Mouse (Mus musculus) kidney, embryonic 16.5 days (tissue): Measurements from ENCODE around the gene Foxo1. TPM values are rescaled to one million over a fixed set of nuclear protein-coding genes. Genes with fewer than 3 reads are reported as not detected.

Experiments
- ATAC-seq: fragments of 200-750 bp; cut with Nextera tagmentation; 2 replicates; pipeline ENCODE4 v1.8.0; 2017; ENCODE audit warnings: moderate TSS enrichment; ENCODE audit not compliant: low FRiP score, low TSS enrichment
- H3K27ac ChIP-seq: fragments of 300-500 bp; sonication (generic); 2 replicates; pipeline ENCODE4 v1.5.1; 2014; ENCODE audit warnings: low read length
- H3K27me3 ChIP-seq: fragments of 300-500 bp; sonication (generic); 2 replicates; pipeline ENCODE4 v1.6.1; 2014; ENCODE audit warnings: low read length, control low read depth, mixed read lengths; ENCODE audit not compliant: insufficient read depth
- H3K36me3 ChIP-seq: fragments of 300-500 bp; sonication (generic); 2 replicates; pipeline ENCODE4 v1.6.1; 2014; ENCODE audit warnings: low read length, control low read depth, mixed read lengths; ENCODE audit not compliant: insufficient read depth
- H3K4me1 ChIP-seq: fragments of 300-500 bp; sonication (generic); 2 replicates; pipeline ENCODE4 v1.6.1; 2014; ENCODE audit warnings: low read length, control low read depth, mixed read lengths; ENCODE audit not compliant: insufficient read depth
- H3K4me2 ChIP-seq: fragments of 300-500 bp; sonication (generic); replicated peaks from 2 replicates; pipeline ENCODE4 v1.6.1; 2014; ENCODE audit warnings: low read depth, low read length
- H3K4me3 ChIP-seq: fragments of 300-500 bp; sonication (generic); 2 replicates; pipeline ENCODE4 v1.5.1; 2014; ENCODE audit warnings: mild to moderate bottlenecking, low read length
- H3K9ac ChIP-seq: fragments of 300-500 bp; sonication (generic); replicated peaks from 2 replicates; pipeline ENCODE4 v1.6.1; 2014; ENCODE audit warnings: low read length
- H3K9me3 ChIP-seq: fragments of 300-500 bp; sonication (generic); 2 replicates; pipeline ENCODE4 v1.6.1; 2016; ENCODE audit warnings: low read length, control low read depth
- WGBS: fragments of 180-500 bp; shearing (Covaris S2); extraction: QIAGEN DNeasy Blood & Tissue Kit; methylation state at CpG from one replicate; pipeline ENCODE4 v1.1.7; 2014; 5-methylcytosine and 5-hydroxymethylcytosine counted together
- polyA plus RNA-seq: library from polyadenylated mRNA; unstranded; fragments of >200 nt; fragmentation: Nextera tagmentation; extraction: Ambion mirVana; gene quantifications from 2 replicates; pipeline ENCODE4 v1.2.1, GENCODE M21; 2015

The Foxo1 gene
- 5.9 and 6.5 TPM in 2 replicates for polyA plus RNA-seq

DNA sequence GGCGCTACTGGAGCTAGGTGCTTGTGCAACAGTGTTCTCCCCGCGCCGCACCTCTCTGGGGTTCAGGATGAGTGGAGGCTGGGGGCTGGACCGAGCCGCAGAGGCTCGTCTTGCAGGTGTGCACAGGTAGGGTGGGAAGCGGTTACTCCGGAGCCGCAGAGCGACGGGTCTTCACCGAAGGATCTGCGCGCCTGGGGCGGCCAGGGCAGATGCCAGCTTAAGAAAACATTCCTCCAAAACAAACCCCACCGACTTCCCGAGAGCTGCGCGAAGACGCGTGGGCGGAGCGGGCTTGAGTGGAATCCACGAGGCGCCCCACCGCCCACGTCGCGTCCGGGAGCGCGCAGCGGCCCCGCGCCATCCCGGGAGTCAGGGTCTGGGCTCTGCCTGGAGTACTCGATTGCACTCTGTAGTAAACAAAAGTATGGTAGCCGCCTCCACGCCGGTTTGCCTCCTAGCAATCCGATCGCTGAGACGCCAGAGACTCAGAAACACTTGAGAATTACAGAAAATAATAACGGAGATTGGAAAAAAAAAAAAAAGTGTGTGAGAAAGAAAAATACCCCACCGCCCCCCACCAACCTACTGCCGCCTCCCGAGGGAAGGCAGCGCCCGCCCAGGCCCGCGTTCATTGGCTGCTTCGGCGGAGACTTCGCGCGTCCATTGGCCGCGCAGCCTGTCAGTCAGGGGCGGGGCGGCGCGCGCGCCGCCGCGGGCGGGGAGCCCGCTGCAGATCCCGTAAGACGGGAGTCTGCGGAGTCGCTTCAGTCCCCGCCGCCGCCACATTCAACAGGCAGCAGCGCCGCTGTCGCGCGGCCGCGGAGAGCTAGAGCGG, at the start of gene Foxo1:
TSS of gene Foxo1 (plus strand) at position 685 of the 835 bp plus-strand sequence.
- WGBS, result under 1% methylated on average over 84 of the region's 85 CpGs
- peak within 1 kb of the TSS; percentile 92 for H3K9ac ChIP-seq
- H3K4me2 ChIP-seq, result peak within 1 kb of the TSS; percentile 91
- ATAC-seq, result peak; percentile 93
- H3K4me3 ChIP-seq, result peak within 1 kb of the TSS; percentile 93
- H3K9me3 ChIP-seq, result no peaks in the 10 kb centered on the region
- no peaks in the 10 kb centered on the region for H3K36me3 ChIP-seq
- peak within 1 kb of the TSS; percentile 94 for H3K27ac ChIP-seq
- H3K4me1 ChIP-seq, result peaks cover 30% of the 10 kb centered on the region
- H3K27me3 ChIP-seq, result 0 out of 2 replicates have a peak, but pooled peaks cover 6% of the 10 kb centered on the region

DNA sequence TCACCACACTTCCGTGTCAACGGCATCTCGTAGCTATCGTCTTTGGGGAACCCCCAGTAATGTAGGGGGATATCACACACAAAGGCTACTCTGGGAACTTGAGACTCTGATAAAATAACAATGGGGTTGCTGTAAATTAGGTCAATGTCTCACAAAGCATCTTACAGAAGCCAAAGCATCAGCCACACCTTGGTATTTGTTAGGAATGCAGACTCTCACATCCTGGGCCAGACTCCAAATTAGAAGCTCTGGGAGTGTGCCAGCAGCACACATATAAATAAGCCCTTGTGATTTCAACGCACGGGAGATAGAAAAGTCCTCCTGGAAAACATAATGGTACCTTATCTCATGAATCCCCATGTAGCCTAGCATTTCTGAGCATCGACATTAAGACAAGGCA, 49.3 kb upstream of the Foxo1 start:
- Histone ChIP-seq H3K4me1 (no peaks in the 10 kb centered on the region), H3K27ac (no peak overlapping the region), H3K4me3 (no peak overlapping the region), H3K4me2 (no peak overlapping the region), H3K27me3 (no peaks in the 10 kb centered on the region), H3K36me3 (no peaks in the 10 kb centered on the region), H3K9ac (no peak overlapping the region), H3K9me3 (no peaks in the 10 kb centered on the region)
- ATAC-seq, result no peak
- 56% methylated on average over 7 of the region's 7 CpGs for WGBS

DNA sequence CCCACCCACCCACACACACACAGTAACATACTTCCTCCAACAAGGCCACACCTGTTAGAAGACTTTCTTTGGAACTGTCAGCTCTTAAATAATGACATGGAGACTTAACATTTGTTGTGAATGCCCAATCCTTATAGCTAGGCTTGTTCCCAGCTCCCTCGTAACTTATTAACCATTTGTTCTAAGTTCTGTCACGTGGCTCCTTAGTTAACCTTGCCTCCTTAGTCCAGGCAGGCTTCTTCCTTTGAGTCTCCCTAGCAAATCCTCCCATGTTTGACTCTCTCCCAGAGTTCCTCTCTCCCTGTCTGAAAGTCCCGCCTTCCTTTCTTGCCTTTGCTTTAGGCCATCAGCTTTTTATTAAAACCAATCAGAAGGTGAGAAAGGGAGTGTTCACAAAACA, 47.1 kb upstream of the Foxo1 start:
- Histone ChIP-seq H3K9me3 (peaks cover 3% of the 10 kb centered on the region; the same call in 1 of the 2 replicates), H3K36me3 (no peaks in the 10 kb centered on the region), H3K27ac (no peak overlapping the region), H3K9ac (no peak overlapping the region), H3K4me1 (no peaks in the 10 kb centered on the region), H3K4me3 (no peak overlapping the region), H3K27me3 (no peaks in the 10 kb centered on the region), H3K4me2 (no peak overlapping the region)
- WGBS, result 56% methylated on average over 3 of the region's 3 CpGs
- ATAC-seq, result no peak

DNA sequence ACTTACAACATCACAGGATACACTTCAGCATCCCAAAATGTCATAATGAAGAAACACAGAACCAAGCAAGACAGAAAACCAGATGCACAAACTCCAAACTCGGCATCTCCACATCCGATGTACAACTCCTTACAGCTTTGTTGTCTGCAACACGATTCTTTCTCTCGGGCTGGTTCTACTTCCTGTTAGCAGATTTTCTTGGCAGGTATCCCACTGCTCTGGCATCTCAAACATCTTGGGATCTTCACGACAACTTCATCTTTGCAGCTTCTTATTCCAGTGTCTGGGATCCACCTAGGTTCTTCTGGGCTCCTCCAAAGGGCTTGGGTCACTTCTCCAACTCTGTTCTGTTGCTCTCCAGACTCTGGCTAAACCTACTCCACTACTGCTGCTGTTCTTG, 46.2 kb upstream of the Foxo1 start:
- no peak for ATAC-seq
- 61% methylated on average over 5 of the region's 5 CpGs for WGBS
- H3K27ac ChIP-seq, result no peak overlapping the region
- H3K4me2 ChIP-seq, result no peak overlapping the region
- no peaks in the 10 kb centered on the region for H3K27me3 ChIP-seq
- no peaks in the 10 kb centered on the region for H3K36me3 ChIP-seq
- peaks cover 3% of the 10 kb centered on the region; the same call in 1 of the 2 replicates for H3K9me3 ChIP-seq
- H3K4me1 ChIP-seq, result no peaks in the 10 kb centered on the region
- no peak overlapping the region for H3K9ac ChIP-seq
- H3K4me3 ChIP-seq, result no peak overlapping the region

GRCm38 (mm10) chr3:52236488-52236887, 31.6 kb upstream of the Foxo1 start:
- H3K27me3 ChIP-seq, result no peaks in the 10 kb centered on the region
- no peaks in the 10 kb centered on the region for H3K4me1 ChIP-seq
- H3K4me3 ChIP-seq, result no peak overlapping the region
- H3K9me3 ChIP-seq, result no peaks in the 10 kb centered on the region
- no peak for ATAC-seq
- no peak overlapping the region for H3K27ac ChIP-seq
- H3K4me2 ChIP-seq, result no peak overlapping the region
- no peaks in the 10 kb centered on the region for H3K36me3 ChIP-seq
- H3K9ac ChIP-seq, result no peak overlapping the region
- WGBS, result 78% methylated on average over 4 of the region's 4 CpGs

DNA sequence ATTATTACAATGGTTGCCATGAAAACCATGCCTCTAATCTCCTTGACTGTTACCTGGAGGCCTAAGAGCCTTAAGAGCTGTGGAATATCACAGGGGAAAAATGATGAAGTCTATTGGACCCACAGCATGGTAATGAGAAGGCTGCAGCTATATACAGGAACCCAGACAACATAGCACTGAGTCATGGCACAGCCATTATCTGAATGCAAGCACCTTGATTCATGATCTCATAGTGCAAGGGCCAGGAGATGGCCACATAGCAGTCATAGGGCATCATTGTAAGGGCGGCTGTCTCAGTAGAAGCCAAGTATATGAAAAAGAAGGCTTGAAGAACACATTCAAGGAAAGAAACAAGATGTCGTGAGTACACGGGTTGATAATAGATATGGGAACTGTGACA, 31.0 kb upstream of the Foxo1 start:
- Histone ChIP-seq H3K4me2 (no peak overlapping the region), H3K4me3 (no peak overlapping the region), H3K36me3 (no peaks in the 10 kb centered on the region), H3K27me3 (no peaks in the 10 kb centered on the region), H3K9me3 (no peaks in the 10 kb centered on the region), H3K9ac (no peak overlapping the region), H3K4me1 (no peaks in the 10 kb centered on the region), H3K27ac (no peak overlapping the region)
- WGBS, result 87% methylated on average over 3 of the region's 3 CpGs
- no peak for ATAC-seq

DNA sequence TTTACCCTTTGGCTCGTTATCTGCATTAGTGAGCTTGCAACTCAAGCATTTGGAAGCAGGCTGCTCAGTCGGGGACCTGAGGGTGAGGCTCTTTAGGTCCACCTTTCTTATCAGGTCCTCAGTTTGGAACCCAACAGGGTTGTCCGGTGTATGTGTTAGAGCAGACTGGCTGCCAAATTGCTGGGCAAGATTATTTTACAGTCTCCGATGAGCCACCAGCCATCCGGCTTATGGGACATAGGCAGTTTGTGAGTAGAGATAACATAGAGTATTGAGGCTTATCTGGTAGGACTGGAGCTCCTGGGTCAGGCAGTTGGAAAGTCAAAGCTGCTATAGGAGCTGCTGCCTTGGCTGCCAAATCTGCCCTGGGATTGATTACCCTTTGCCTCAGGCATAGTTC, 27.1 kb upstream of the Foxo1 start:
- no peaks in the 10 kb centered on the region for H3K36me3 ChIP-seq
- ATAC-seq, result no peak
- no peak overlapping the region for H3K27ac ChIP-seq
- no peaks in the 10 kb centered on the region for H3K4me1 ChIP-seq
- no peak overlapping the region for H3K4me3 ChIP-seq
- H3K9me3 ChIP-seq, result no peaks in the 10 kb centered on the region
- 87% methylated on average over 5 of the region's 5 CpGs for WGBS
- H3K9ac ChIP-seq, result no peak overlapping the region
- H3K4me2 ChIP-seq, result no peak overlapping the region
- no peaks in the 10 kb centered on the region for H3K27me3 ChIP-seq

GRCm38 (mm10) chr3:52242457-52243105, 25.6 kb upstream of the Foxo1 start:
- H3K4me1 ChIP-seq, result no peaks in the 10 kb centered on the region
- 0 out of 2 replicates have a peak, but pooled peaks have one; percentile 54 for ATAC-seq

GRCm38 (mm10) chr3:52243271-52244021, 24.7 kb upstream of the Foxo1 start:
- Histone ChIP-seq H3K4me1 (no peaks in the 10 kb centered on the region), H3K9me3 (no peaks in the 10 kb centered on the region), H3K27ac (no peak overlapping the region), H3K4me2 (no peak overlapping the region), H3K27me3 (no peaks in the 10 kb centered on the region), H3K9ac (no peak overlapping the region), H3K4me3 (no peak overlapping the region), H3K36me3 (no peaks in the 10 kb centered on the region)
- ATAC-seq, result no peak
- 50% methylated on average over 12 of the region's 12 CpGs for WGBS

More at GRCm38 (mm10) chr3:52242457-52243105, 25.6 kb upstream of the Foxo1 start:
- Histone ChIP-seq H3K27me3 (no peaks in the 10 kb centered on the region), H3K27ac (no peak overlapping the region), H3K4me3 (no peak overlapping the region), H3K9ac (no peak overlapping the region), H3K9me3 (no peaks in the 10 kb centered on the region), H3K36me3 (no peaks in the 10 kb centered on the region), H3K4me2 (no peak overlapping the region)
- WGBS, result 41% methylated on average over 6 of the region's 6 CpGs
